Mouse (Mus musculus): ENCODE results near the gene 1810010D01Rik. TPM values are rescaled to one million over a fixed set of nuclear protein-coding genes. Genes with fewer than 3 reads are reported as not detected.

1810010D01Rik gene
- polyA plus RNA-seq, 1 experiment: 0.42 TPM

GRCm38 (mm10) chr7:145215476-145215875 lies 7.6 kb upstream of the 1810010D01Rik start:
- no peak for TF ChIP-seq POLR2A (IDR thresholded peaks at IDR 0.05; ENCODE audit: low read depth, low read length)
- TF ChIP-seq CTCF (conservative IDR thresholded peaks at IDR 0.05; ENCODE audit: insufficient read depth, insufficient read length, low read depth, low read length): no peak
- Histone ChIP-seq H3K4me1 (ENCODE audit: control insufficient read depth, insufficient read depth, low read length) (no peaks in the 10 kb centered on the region), H3K36me3 (ENCODE audit: control insufficient read depth, insufficient read depth, low read length) (no peaks in the 10 kb centered on the region), H3K4me3 (ENCODE audit: insufficient read depth, low read depth, low read length) (no peak overlapping the region), H3K27ac (ENCODE audit: insufficient read depth, low read depth, low read length) (no peak overlapping the region), H3K27me3 (replicated peaks; ENCODE audit: control insufficient read depth, insufficient read depth, low read length) (no peaks in the 10 kb centered on the region)
- 96% methylated on average over 4 of the region's 4 CpGs for WGBS
- DNase-seq: no peak

GRCm38 (mm10) chr7:145211680-145212659 lies 4.1 kb upstream of the 1810010D01Rik start:
- H3K27ac ChIP-seq (ENCODE audit: insufficient read depth, low read depth, low read length): peak overlapping the region; percentile 38
- WGBS: 51% methylated on average over 14 of the region's 14 CpGs
- no peaks in the 10 kb centered on the region for H3K36me3 ChIP-seq (ENCODE audit: control insufficient read depth, insufficient read depth, low read length)
- H3K27me3 ChIP-seq (replicated peaks; ENCODE audit: control insufficient read depth, insufficient read depth, low read length): no peaks in the 10 kb centered on the region
- no peak overlapping the region for H3K4me3 ChIP-seq (ENCODE audit: insufficient read depth, low read depth, low read length)
- no peak for TF ChIP-seq CTCF (conservative IDR thresholded peaks at IDR 0.05; ENCODE audit: insufficient read depth, insufficient read length, low read depth, low read length)
- no peak for TF ChIP-seq POLR2A (IDR thresholded peaks at IDR 0.05; ENCODE audit: low read depth, low read length)
- no peaks in the 10 kb centered on the region for H3K4me1 ChIP-seq (ENCODE audit: control insufficient read depth, insufficient read depth, low read length)
- DNase-seq: peak; percentile 72

- DNase-seq: no peak
- Histone ChIP-seq H3K4me1 (ENCODE audit: control insufficient read depth, insufficient read depth, low read length) (no peaks in the 10 kb centered on the region), H3K27ac (ENCODE audit: insufficient read depth, low read depth, low read length) (no peak overlapping the region), H3K4me3 (ENCODE audit: insufficient read depth, low read depth, low read length) (no peak overlapping the region), H3K27me3 (replicated peaks; ENCODE audit: control insufficient read depth, insufficient read depth, low read length) (no peaks in the 10 kb centered on the region), H3K36me3 (ENCODE audit: control insufficient read depth, insufficient read depth, low read length) (no peaks in the 10 kb centered on the region)
- WGBS: 89% methylated on average over 4 of the region's 4 CpGs
- TF ChIP-seq CTCF (conservative IDR thresholded peaks at IDR 0.05; ENCODE audit: insufficient read depth, insufficient read length, low read depth, low read length) (no peak), POLR2A (IDR thresholded peaks at IDR 0.05; ENCODE audit: low read depth, low read length) (no peak)
These were observed 2.7 kb upstream of the 1810010D01Rik start for GRCm38 (mm10) chr7:145210477-145211070.

- H3K4me3 ChIP-seq (ENCODE audit: insufficient read depth, low read depth, low read length): no peak overlapping the region
- no peak for TF ChIP-seq POLR2A (IDR thresholded peaks at IDR 0.05; ENCODE audit: low read depth, low read length)
- 83% methylated on average over 6 of the region's 6 CpGs for WGBS
- no peak overlapping the region for H3K27ac ChIP-seq (ENCODE audit: insufficient read depth, low read depth, low read length)
- H3K27me3 ChIP-seq (replicated peaks; ENCODE audit: control insufficient read depth, insufficient read depth, low read length): no peaks in the 10 kb centered on the region
- no peaks in the 10 kb centered on the region for H3K36me3 ChIP-seq (ENCODE audit: control insufficient read depth, insufficient read depth, low read length)
- H3K4me1 ChIP-seq (ENCODE audit: control insufficient read depth, insufficient read depth, low read length): no peaks in the 10 kb centered on the region
- DNase-seq: no peak
These were observed 1.1 kb downstream of the 1810010D01Rik start for GRCm38 (mm10) chr7:145206801-145207200.

GRCm38 (mm10) chr7:145206056-145206610 lies 1.8 kb downstream of the 1810010D01Rik start:
- Histone ChIP-seq H3K27me3 (replicated peaks; ENCODE audit: control insufficient read depth, insufficient read depth, low read length) (no peaks in the 10 kb centered on the region), H3K4me3 (ENCODE audit: insufficient read depth, low read depth, low read length) (no peak overlapping the region; the same call in 1 of the 2 replicates), H3K4me1 (ENCODE audit: control insufficient read depth, insufficient read depth, low read length) (no peaks in the 10 kb centered on the region), H3K36me3 (ENCODE audit: control insufficient read depth, insufficient read depth, low read length) (no peaks in the 10 kb centered on the region), H3K27ac (ENCODE audit: insufficient read depth, low read depth, low read length) (no peak overlapping the region; the same call in 1 of the 2 replicates)
- TF ChIP-seq CTCF (conservative IDR thresholded peaks at IDR 0.05; ENCODE audit: insufficient read depth, insufficient read length, low read depth, low read length) (no peak), POLR2A (IDR thresholded peaks at IDR 0.05; ENCODE audit: low read depth, low read length) (no peak)
- DNase-seq: peak; percentile 64
- 18% methylated on average over 34 of the region's 34 CpGs for WGBS

- Histone ChIP-seq H3K27me3 (replicated peaks; ENCODE audit: control insufficient read depth, insufficient read depth, low read length) (no peaks in the 10 kb centered on the region), H3K4me1 (ENCODE audit: control insufficient read depth, insufficient read depth, low read length) (no peaks in the 10 kb centered on the region), H3K27ac (ENCODE audit: insufficient read depth, low read depth, low read length) (no peak overlapping the region), H3K4me3 (ENCODE audit: insufficient read depth, low read depth, low read length) (no peak overlapping the region), H3K36me3 (ENCODE audit: control insufficient read depth, insufficient read depth, low read length) (no peaks in the 10 kb centered on the region)
- 97% methylated on average over 4 of the region's 4 CpGs for WGBS
- DNase-seq: no peak
- TF ChIP-seq CTCF (conservative IDR thresholded peaks at IDR 0.05; ENCODE audit: insufficient read depth, insufficient read length, low read depth, low read length) (no peak), POLR2A (IDR thresholded peaks at IDR 0.05; ENCODE audit: low read depth, low read length) (no peak)
These were observed 2.5 kb downstream of the 1810010D01Rik start for GRCm38 (mm10) chr7:145205363-145205902.

All from kidney, adult 2 months (tissue).